Mouse (Mus musculus): Measurements from ENCODE around the gene Ebf3.

DNA sequence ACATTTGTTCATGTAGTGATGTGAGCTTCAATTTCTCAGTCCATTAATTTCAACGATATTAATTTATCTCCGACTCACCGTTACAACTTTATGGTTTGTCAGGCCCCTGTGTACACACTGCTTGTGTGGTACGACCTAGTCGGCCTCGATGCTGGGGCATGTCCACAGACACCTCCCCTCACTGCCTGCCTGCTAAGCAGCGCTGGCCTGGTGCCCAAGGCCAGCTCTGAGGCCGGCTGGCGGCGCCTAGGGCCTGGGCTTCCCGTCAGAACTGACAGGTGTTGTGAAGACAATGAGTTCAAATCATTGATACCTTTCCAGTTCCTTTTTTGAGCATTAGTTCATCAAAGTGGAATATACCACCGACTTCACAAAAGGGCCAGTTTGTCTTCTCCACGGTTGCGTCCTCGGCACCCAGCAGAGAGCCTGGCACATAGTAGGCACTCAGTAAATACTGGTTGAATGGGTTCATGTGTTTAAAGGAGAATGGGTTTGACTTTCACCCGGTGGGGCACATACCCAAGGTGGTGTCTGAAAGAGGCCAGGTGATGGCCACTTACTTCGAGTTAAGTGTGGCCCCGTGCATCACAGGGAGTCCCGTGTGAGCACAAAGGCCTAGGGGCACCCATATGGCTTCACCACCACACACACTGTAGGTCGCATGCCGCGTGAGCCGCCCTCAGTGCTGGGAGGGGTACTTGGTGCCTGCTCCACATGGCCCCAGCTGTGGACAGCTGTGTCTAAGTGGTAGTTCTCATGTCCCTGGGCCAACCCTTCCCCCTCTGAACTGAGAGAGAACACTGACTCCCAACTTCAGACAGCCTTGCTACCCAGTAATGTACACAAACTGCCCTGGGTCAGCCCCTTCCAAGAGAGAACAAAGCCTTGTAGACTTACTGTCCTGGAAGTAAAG lies 116.9 kb downstream of the Ebf3 start:
- TF ChIP-seq CTCF (IDR thresholded peaks at IDR 0.05; ENCODE audit: borderline replicate concordance, insufficient read depth, low read depth, low read length) (no peak), POLR2A (IDR thresholded peaks at IDR 0.05; ENCODE audit: borderline replicate concordance, insufficient read depth, low read length) (no peak)

Data from cerebellum, adult 2 months (tissue).